Mouse (Mus musculus) c-Kit-positive CD71-positive TER-119-positive erythroid progenitor cells, embryonic 14.5 days (primary cell): Measurements from ENCODE around the gene Gnl3.

Experiments used
- DNase-seq: peaks from one replicate; pipeline ENCODE4 v3.0.0-alpha.2; 2013; ENCODE audit warnings: low spot score

Gnl3 gene

GRCm38 (mm10) chr14:31018860-31019291 is at the start of gene Gnl3, which contains the start of gene Pbrm1:
TSS of gene Gnl3 (minus strand) at chr14:31019152.
TSS of gene Pbrm1 (plus strand) at chr14:31019138.
- DNase-seq = peak; percentile 93

GRCm38 (mm10) chr14:31062277-31062676 is 43.3 kb upstream of the Gnl3 start:
- no peak for DNase-seq

- DNase-seq = peak; percentile 83
Observed at GRCm38 (mm10) chr14:31045817-31046216, 26.9 kb upstream of the Gnl3 start.

- peak; percentile 22 for DNase-seq
Observed at GRCm38 (mm10) chr14:31045296-31045695, 26.3 kb upstream of the Gnl3 start.

GRCm38 (mm10) chr14:31025785-31026184 is 6.8 kb upstream of the Gnl3 start:
- no peak for DNase-seq

GRCm38 (mm10) chr14:31022579-31022978 is 3.6 kb upstream of the Gnl3 start:
- no peak for DNase-seq

GRCm38 (mm10) chr14:31019331-31020205 is 616 bp upstream of the Gnl3 start:
- peak; percentile 80 for DNase-seq

GRCm38 (mm10) chr14:31017854-31018253 is 1.1 kb downstream of the Gnl3 start:
- peak; percentile 57 for DNase-seq

- DNase-seq = no peak
Observed at GRCm38 (mm10) chr14:31016063-31016462, 2.9 kb downstream of the Gnl3 start.

GRCm38 (mm10) chr14:31013928-31014327 is 5.0 kb downstream of the Gnl3 start:
- DNase-seq = no peak

GRCm38 (mm10) chr14:31011588-31011987 is 7.4 kb downstream of the Gnl3 start:
- no peak for DNase-seq

GRCm38 (mm10) chr14:31006779-31007178 is 12.2 kb downstream of the Gnl3 start:
- no peak for DNase-seq

- no peak for DNase-seq
Observed at GRCm38 (mm10) chr14:31004527-31004926, 14.4 kb downstream of the Gnl3 start.

- DNase-seq = peak; percentile 75
Observed at GRCm38 (mm10) chr14:31001307-31002205, 17.4 kb downstream of the Gnl3 start, which contains the start of the genes Glt8d1 and Spcs1. TSS of gene Glt8d1 (plus strand) at chr14:31001400. TSS of gene Spcs1 (minus strand) at chr14:31001672.

- no peak for DNase-seq
Observed at GRCm38 (mm10) chr14:31000816-31001306, 18.1 kb downstream of the Gnl3 start.

- DNase-seq = no peak
Observed at GRCm38 (mm10) chr14:31000356-31000755, 18.6 kb downstream of the Gnl3 start.

GRCm38 (mm10) chr14:30996417-30996816 is 22.5 kb downstream of the Gnl3 start:
- DNase-seq = no peak

- no peak for DNase-seq
Observed at GRCm38 (mm10) chr14:30976222-30976621, 42.7 kb downstream of the Gnl3 start.

- DNase-seq = no peak
Observed at GRCm38 (mm10) chr14:30974204-30974603, 44.7 kb downstream of the Gnl3 start.
